Mouse (Mus musculus) cerebellum, adult 9-11 months (tissue): ENCODE results near the gene Syngr2.

Experiments
- DNase-seq: peaks from one replicate; pipeline ENCODE4 v3.0.0; 2022

Syngr2 gene

GRCm38 (mm10) chr11:117809407-117810311 lies at the start of gene Syngr2, which contains the start of gene Gm20708:
Gene Syngr2 (plus strand): TSS chr11:117809668.
Gene Gm20708 (plus strand): TSS chr11:117809668.
- no peak for DNase-seq

GRCm38 (mm10) chr11:117760374-117761119 lies 48.9 kb upstream of the Syngr2 start:
- no peak for DNase-seq

DNA sequence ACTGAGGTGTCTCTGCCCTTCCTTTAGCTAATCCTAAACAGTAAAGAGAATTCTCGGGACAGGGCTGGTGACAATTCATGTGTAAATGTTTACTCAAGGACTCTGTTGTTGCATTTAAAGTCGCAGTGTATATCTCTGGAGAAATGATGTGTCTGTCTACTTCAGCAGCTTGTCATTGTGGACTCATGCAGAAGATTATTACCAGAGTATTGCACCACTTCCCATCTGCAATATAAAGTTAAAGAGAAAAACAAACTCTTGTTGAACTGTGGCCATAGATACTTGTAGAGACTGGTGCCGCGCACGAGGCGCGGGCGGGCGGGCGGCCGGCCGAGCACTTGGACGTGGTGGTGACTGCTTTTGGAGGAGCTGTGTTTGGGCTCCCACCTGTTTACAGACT lies 47.7 kb upstream of the Syngr2 start:
- no peak for DNase-seq

- no peak for DNase-seq
Measured at GRCm38 (mm10) chr11:117762246-117762645, 47.2 kb upstream of the Syngr2 start.

- no peak for DNase-seq
Measured at GRCm38 (mm10) chr11:117764319-117764718, 45.1 kb upstream of the Syngr2 start.

DNA sequence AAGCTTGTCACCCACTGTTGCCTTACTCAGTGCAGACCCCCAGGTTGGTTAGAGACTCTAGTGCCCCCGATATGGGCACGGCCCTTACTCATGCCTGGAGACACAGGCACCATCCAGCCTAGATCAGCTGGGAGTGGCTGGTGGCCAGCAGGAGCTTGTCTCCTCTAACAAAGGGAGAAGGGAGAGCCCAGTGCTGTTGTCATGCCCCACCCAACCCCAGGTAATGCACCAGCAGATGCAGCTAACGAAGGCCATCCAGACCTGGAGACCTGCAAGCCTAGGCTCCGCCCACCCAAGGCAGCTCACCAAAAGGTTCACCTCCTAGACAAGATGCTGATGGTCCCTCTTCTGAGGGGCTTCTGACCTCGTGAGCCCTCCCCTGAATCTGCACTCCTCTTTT lies 44.1 kb upstream of the Syngr2 start:
- DNase-seq, result no peak

DNA sequence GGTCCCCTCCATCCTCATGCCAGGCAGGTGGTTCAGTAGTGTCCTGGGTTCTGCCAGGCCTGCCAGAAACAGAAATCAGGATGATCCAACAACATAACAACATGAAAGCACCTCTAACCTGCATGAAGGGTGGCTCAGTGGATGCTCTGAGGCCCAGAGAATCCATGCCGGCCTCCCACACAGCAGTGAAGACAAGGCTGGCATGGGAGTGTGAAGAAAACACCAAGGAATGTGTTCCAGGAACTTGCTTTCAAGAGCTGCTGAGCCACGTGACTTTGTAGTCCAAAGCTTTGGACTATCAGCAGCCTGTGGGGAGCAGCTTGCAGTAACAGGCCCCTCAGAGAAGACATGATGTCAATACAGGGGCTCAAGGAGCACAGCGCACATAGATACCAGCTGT lies 43.2 kb upstream of the Syngr2 start:
- no peak for DNase-seq

- DNase-seq, result peak; percentile 42
Measured at GRCm38 (mm10) chr11:117768725-117769682, 40.5 kb upstream of the Syngr2 start.

GRCm38 (mm10) chr11:117769683-117770047 lies 39.8 kb upstream of the Syngr2 start:
- no peak for DNase-seq

GRCm38 (mm10) chr11:117770407-117770806 lies 39.1 kb upstream of the Syngr2 start:
- DNase-seq, result no peak

DNA sequence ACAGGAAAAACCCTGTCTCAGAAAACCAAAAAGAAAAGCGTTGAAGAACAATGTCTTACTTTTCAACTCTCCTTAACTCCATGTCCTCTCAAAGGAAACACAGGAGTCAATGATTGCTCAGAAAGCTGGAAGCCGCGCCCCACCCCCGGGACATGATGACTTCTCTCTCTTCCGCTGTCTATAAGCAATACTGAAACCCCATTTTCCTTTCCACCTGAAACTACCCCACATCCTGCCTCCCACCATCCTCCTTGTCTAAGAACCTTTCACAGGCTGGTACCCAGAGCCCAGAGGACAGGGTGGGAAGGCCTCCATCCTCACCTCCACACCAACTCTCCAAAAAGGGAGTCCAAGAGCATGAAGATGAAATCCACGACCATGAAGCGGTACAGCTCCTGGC lies 37.1 kb upstream of the Syngr2 start:
- no peak for DNase-seq

- no peak for DNase-seq
Measured at GRCm38 (mm10) chr11:117774925-117775324, 34.5 kb upstream of the Syngr2 start.

GRCm38 (mm10) chr11:117775540-117775939 lies 33.9 kb upstream of the Syngr2 start:
- DNase-seq, result no peak

DNA sequence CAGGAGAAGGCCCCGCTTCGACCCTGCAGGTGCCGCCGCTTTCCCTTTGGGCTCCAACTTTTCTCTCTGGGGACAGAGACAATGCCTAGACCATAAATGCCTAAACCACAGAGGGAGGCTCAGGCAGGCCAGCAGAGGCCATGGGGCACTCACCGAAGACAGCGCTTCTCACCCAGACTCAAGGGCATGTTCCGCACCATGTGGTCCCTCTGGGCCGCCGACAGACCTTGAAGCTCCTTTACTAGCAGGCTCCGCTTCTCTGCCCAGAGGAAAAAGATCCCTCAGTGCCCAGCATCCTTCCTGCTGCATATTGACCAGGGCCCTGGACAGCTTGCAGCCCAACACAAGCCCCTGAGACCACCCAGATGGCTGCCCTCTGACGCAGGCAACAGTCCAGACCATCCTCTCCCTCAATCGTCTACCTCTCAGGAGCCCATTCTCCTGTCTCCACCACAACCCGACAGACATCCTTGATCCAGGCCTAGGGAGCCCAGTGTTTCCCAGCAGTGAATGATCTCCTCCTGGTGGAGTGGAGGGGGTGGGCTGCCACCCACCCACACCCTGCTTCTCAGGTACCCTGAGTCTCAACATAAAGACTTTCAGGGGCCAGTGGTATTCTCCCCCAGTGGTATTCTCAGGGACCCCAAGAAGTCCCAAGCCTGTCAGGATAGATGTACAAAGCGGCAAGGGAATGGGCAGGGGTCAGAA lies 33.2 kb upstream of the Syngr2 start:
- DNase-seq, result no peak

GRCm38 (mm10) chr11:117777111-117777510 lies 32.4 kb upstream of the Syngr2 start:
- no peak for DNase-seq

- no peak for DNase-seq
Measured at GRCm38 (mm10) chr11:117778031-117778430, 31.4 kb upstream of the Syngr2 start.

DNA sequence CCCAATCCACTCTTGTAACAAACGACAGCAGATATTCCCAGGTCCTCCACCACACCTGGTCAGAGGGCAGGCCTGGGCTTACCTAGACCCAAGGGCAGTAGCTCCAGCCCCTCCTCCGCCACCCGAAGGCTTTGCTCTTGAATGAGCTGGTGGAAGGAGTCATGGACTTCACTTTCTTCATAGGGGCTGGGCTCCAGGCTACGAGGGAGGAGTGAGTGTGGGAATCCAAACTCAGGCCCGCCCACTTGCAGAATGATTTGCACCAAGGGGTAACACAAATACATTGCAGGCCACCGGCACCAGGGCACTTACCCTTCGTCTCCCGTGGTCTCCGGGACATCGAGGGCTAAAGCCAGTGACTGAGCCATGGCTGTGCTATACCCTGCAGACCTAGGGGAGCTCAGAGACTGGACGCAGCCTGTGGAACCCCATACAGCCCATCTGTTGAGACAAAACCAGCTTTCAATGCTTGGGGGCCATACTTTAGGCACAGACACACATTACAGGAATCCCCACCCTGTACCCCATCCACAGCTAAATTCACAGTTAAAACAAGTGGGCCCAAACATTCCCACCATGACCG lies 30.5 kb upstream of the Syngr2 start:
- no peak for DNase-seq

DNA sequence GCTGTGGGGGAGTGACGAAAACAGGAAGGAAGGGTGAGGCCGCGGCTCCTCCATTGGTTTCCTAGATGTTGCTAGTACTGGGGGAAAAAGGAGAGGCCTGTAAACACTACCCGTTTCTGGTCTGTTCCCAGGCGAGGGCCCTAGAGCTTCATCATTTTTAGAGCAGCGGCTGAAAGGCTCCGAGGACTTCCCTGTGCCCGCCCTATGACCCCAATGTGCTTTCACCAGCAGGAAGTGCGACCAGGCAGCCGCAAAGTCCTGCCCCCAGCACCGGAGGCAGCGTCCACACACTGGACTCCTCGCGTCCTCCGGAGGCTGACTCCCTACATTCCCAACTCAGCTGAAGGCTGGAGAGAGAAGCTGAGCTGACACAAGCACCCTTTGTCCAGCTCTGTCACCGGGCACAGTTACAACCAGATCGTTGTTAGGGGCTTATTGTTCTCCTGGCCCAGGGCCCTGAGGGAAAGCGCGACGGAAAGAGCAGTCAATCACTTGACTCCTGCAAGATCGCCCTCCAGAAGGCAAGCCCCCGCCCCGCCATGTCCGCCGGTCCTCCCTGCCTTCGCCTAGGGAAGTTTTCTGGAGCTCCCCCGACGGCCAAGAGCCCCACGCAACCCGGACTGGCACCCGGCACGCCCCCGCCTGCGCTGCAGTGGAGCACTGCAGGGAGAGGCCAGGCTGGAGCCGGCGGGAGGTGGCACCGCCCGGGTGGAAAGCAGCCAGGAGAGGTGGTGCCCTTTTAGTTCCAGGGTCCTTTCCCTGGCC lies 29.9 kb upstream of the Syngr2 start:
- DNase-seq, result no peak

- no peak for DNase-seq
Measured at GRCm38 (mm10) chr11:117780199-117780515, 29.3 kb upstream of the Syngr2 start.

DNA sequence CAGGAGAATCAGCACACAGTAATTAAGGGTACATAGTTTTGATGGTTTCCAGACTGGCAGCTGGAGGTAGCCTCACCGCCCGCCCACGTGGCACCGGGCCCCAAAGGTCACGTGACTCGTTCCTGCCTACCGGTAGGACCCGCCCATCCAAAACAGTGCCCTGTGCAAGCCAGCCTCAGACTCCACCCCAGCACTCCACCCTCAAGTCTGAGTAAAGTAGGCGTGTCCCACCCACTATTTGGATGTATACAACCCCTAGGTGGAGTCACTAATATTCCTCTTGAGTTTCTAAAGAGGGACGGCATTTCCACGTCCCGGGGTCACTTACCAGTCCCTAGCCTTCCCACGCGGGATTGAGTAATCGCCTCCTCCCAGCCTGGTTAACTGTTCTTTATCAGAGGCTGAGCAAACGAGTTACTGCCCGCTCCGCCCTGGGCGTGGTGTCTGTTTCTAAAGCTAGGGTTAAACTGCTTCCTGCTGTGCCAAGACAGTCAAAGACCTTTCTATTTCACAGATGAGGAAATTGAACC lies 28.8 kb upstream of the Syngr2 start:
- no peak for DNase-seq
